Mouse (Mus musculus) CH12.LX (cell line): ENCODE data around the gene Krtap31-2. TPM values are rescaled to one million over a fixed set of nuclear protein-coding genes. Genes with fewer than 3 reads are reported as not detected.

Source experiments
- DNase-seq: peaks from one replicate; pipeline ENCODE4 v3.0.0-alpha.2; 2013; ENCODE audit errors: extremely low read depth
- H3K27ac ChIP-seq: 2 replicates; pipeline ENCODE4 v1.5.1; 2012; ENCODE audit warnings: low read depth, mild to moderate bottlenecking, control low read depth, moderate library complexity; ENCODE audit not compliant: insufficient read depth
- H3K27me3 ChIP-seq: replicated peaks from 2 replicates; pipeline ENCODE3; 2012; ENCODE audit warnings: inconsistent platforms
- H3K36me3 ChIP-seq, 2 experiments: replicated peaks in 1 of 2; 2 replicates each; pipeline versions ENCODE3 to v1.6.1; 2012; ENCODE audit warnings: inconsistent platforms in 1 of 2, low read length in 1 of 2, mild to moderate bottlenecking in 1 of 2, mixed read lengths in 1 of 2, moderate library complexity in 1 of 2; ENCODE audit not compliant: control insufficient read depth in 1 of 2, insufficient read depth in 1 of 2
- H3K4me1 ChIP-seq, 2 experiments: 2 replicates each; pipeline ENCODE4 v1.6.1; 2012; ENCODE audit warnings: inconsistent platforms in 1 of 2, moderate library complexity in 1 of 2; ENCODE audit not compliant: insufficient read depth in 2 of 2, control insufficient read depth in 1 of 2
- H3K4me2 ChIP-seq: 2 replicates; pipeline ENCODE4 v1.6.1; 2012; ENCODE audit warnings: low read depth, mild to moderate bottlenecking, control low read depth; ENCODE audit not compliant: poor library complexity, insufficient read depth, severe bottlenecking
- H3K4me3 ChIP-seq, 3 experiments: fragments of 150-350 bp in 1 of 3; sonication (generic) in 1 of 3; replicated peaks in 1 of 3; 2 replicates each; pipeline versions ENCODE3 to v1.5.1; 2011 to 2012; ENCODE audit warnings: low read depth in 2 of 3, low read length in 2 of 3, mild to moderate bottlenecking in 2 of 3, moderate library complexity in 2 of 3, control low read depth in 1 of 3, improper control_type of control experiment in 1 of 3, inconsistent platforms in 1 of 3, mixed read lengths in 1 of 3; ENCODE audit not compliant: poor library complexity in 1 of 3
- H3K79me2 ChIP-seq: replicated peaks from 2 replicates; pipeline ENCODE4 v1.6.1; 2012; ENCODE audit warnings: mild to moderate bottlenecking, moderate library complexity; ENCODE audit not compliant: control insufficient read depth, poor library complexity, insufficient read depth, severe bottlenecking; ENCODE audit errors: extremely low read depth
- H3K9ac ChIP-seq: 2 replicates; pipeline ENCODE4 v1.6.1; 2012; ENCODE audit warnings: low read depth, mild to moderate bottlenecking, control low read depth, moderate library complexity; ENCODE audit not compliant: insufficient read depth
- H3K9me3 ChIP-seq: replicated peaks from 2 replicates; pipeline ENCODE3; 2012; ENCODE audit warnings: low read length, inconsistent platforms, mixed read lengths
- BHLHE40 ChIP-seq: IDR thresholded peaks from 2 replicates; pipeline ENCODE4 v1.6.1; 2011; ENCODE audit warnings: mild to moderate bottlenecking, low read depth, low read length, improper control_type of control experiment
- CHD1 ChIP-seq: IDR thresholded peaks from 2 replicates; pipeline ENCODE4 v1.6.1; 2012; ENCODE audit warnings: low read depth, low read length, improper control_type of control experiment, inconsistent platforms
- CHD2 ChIP-seq: IDR thresholded peaks from 2 replicates; pipeline ENCODE4 v1.6.1; 2011; ENCODE audit warnings: low read length, improper control_type of control experiment
- CTCF ChIP-seq, 2 experiments: IDR thresholded peaks in 1 of 2; conservative IDR thresholded peaks in 1 of 2; 2 replicates each; pipeline ENCODE4 v1.5.1; 2011 to 2012; ENCODE audit warnings: low read depth in 2 of 2, low read length in 2 of 2, improper control_type of control experiment in 1 of 2, inconsistent platforms in 1 of 2, mild to moderate bottlenecking in 1 of 2, moderate library complexity in 1 of 2
- ELF1 ChIP-seq: IDR thresholded peaks from 2 replicates; pipeline ENCODE4 v1.6.1; 2014; ENCODE audit warnings: low read depth, mild to moderate bottlenecking, inconsistent platforms, low read length, improper control_type of control experiment
- EP300 ChIP-seq: IDR thresholded peaks from 2 replicates; pipeline ENCODE4 v1.6.1; 2011; ENCODE audit warnings: low read length, improper control_type of control experiment
- ETS1 ChIP-seq: conservative IDR thresholded peaks from 2 replicates; pipeline ENCODE4 v1.6.1; 2012; ENCODE audit warnings: low read depth, mild to moderate bottlenecking, inconsistent platforms, low read length, improper control_type of control experiment, moderate library complexity
- GABPA ChIP-seq: IDR thresholded peaks from 2 replicates; pipeline ENCODE4 v1.6.1; 2012; ENCODE audit warnings: low read depth, low read length, improper control_type of control experiment, inconsistent platforms; ENCODE audit not compliant: insufficient replicate concordance
- IRF4 ChIP-seq: IDR thresholded peaks from 2 replicates; pipeline ENCODE4 v1.6.1; 2014; ENCODE audit warnings: low read depth, mild to moderate bottlenecking, inconsistent platforms, low read length, improper control_type of control experiment
- JUN ChIP-seq: IDR thresholded peaks from 2 replicates; pipeline ENCODE4 v1.6.1; 2011; ENCODE audit warnings: low read depth, mild to moderate bottlenecking, low read length, improper control_type of control experiment, moderate library complexity; ENCODE audit not compliant: insufficient read depth
- KAT2A ChIP-seq: IDR thresholded peaks from 2 replicates; pipeline ENCODE4 v1.6.1; 2012; ENCODE audit warnings: low read length, improper control_type of control experiment, inconsistent platforms; ENCODE audit not compliant: insufficient replicate concordance
- MAFK ChIP-seq: IDR thresholded peaks from 2 replicates; pipeline ENCODE4 v1.6.1; 2011; ENCODE audit warnings: low read length, improper control_type of control experiment; ENCODE audit not compliant: insufficient replicate concordance
- MAX ChIP-seq: IDR thresholded peaks from 2 replicates; pipeline ENCODE4 v1.6.1; 2011; ENCODE audit warnings: low read length, improper control_type of control experiment
- MEF2A ChIP-seq: IDR thresholded peaks from 2 replicates; pipeline ENCODE4 v1.6.1; 2014; ENCODE audit warnings: low read depth, mild to moderate bottlenecking, inconsistent platforms, low read length, improper control_type of control experiment, borderline replicate concordance
- PAX5 ChIP-seq: IDR thresholded peaks from 2 replicates; pipeline ENCODE4 v1.6.1; 2012; ENCODE audit warnings: low read length, inconsistent platforms, mixed read lengths
- POLR2A ChIP-seq: IDR thresholded peaks from 2 replicates; pipeline ENCODE4 v1.6.1; 2011; ENCODE audit warnings: low read depth, mild to moderate bottlenecking, improper control_type of control experiment, low read length
- RAD21 ChIP-seq: IDR thresholded peaks from 2 replicates; pipeline ENCODE4 v1.6.1; 2011; ENCODE audit warnings: low read depth, mild to moderate bottlenecking, low read length, improper control_type of control experiment, moderate library complexity
- RCOR1 ChIP-seq: conservative IDR thresholded peaks from 2 replicates; pipeline ENCODE4 v1.6.1; 2012; ENCODE audit warnings: low read depth, mild to moderate bottlenecking, inconsistent platforms, low read length, improper control_type of control experiment
- SMC3 ChIP-seq: IDR thresholded peaks from 2 replicates; pipeline ENCODE4 v1.6.1; 2011; ENCODE audit warnings: low read depth, low read length, improper control_type of control experiment
- UBTF ChIP-seq: IDR thresholded peaks from 2 replicates; pipeline ENCODE4 v1.6.1; 2012; ENCODE audit warnings: low read depth, mild to moderate bottlenecking, inconsistent platforms, low read length, improper control_type of control experiment, moderate library complexity
- USF1 ChIP-seq: IDR thresholded peaks from 2 replicates; pipeline ENCODE4 v1.6.1; 2014; ENCODE audit warnings: low read depth, mild to moderate bottlenecking, inconsistent platforms, low read length, improper control_type of control experiment
- ZC3H11A ChIP-seq: IDR thresholded peaks from 2 replicates; pipeline ENCODE4 v1.6.1; 2012; ENCODE audit warnings: low read depth, mild to moderate bottlenecking, inconsistent platforms, low read length, improper control_type of control experiment
- ZKSCAN1 ChIP-seq: IDR thresholded peaks from 2 replicates; pipeline ENCODE4 v1.6.1; 2012; ENCODE audit warnings: low read depth, inconsistent platforms, low read length, improper control_type of control experiment, borderline replicate concordance
- ZMIZ1 ChIP-seq: IDR thresholded peaks from 2 replicates; pipeline ENCODE4 v1.6.1; 2012; ENCODE audit warnings: low read depth, mild to moderate bottlenecking, inconsistent platforms, low read length, improper control_type of control experiment
- dilution Hi-C: fragments of 300-500 bp; cut with MboI; formaldehyde crosslinking; loops from 2 replicates; pipeline ENCODE4 v1.14.3; 2020; ENCODE audit warnings: low sequenced_read_pairs; ENCODE audit not compliant: extremely low pct_unique_long_range_greater_than_20kb, extremely low pct_ligation_motif_present
- in situ Hi-C: fragments of 300-500 bp; cut with MboI; formaldehyde crosslinking; loops from 3 replicates; pipeline ENCODE4 v1.14.3; 2019; ENCODE audit warnings: low sequenced_read_pairs, low pct_ligation_motif_present, low pct_unique_long_range_greater_than_20kb, mixed read lengths
- polyA plus RNA-seq: library from polyadenylated mRNA; unstranded; fragments of >175 nt; gene quantifications from 2 replicates; pipeline ENCODE4 v1.2.1, GENCODE M21; 2012; ENCODE audit warnings: low read depth; ENCODE audit not compliant: insufficient read length
- total RNA-seq, 2 experiments: library from RNA; depleted of rRNA; stranded (reverse); fragments of 300-350 nt in 1 of 2; fragments of >200 nt in 1 of 2; gene quantifications; 2 replicates each; pipeline ENCODE4 v1.2.3; 2012 to 2014

The Krtap31-2 gene
- total and polyA plus RNA-seq, 3 experiments = not detected

DNA sequence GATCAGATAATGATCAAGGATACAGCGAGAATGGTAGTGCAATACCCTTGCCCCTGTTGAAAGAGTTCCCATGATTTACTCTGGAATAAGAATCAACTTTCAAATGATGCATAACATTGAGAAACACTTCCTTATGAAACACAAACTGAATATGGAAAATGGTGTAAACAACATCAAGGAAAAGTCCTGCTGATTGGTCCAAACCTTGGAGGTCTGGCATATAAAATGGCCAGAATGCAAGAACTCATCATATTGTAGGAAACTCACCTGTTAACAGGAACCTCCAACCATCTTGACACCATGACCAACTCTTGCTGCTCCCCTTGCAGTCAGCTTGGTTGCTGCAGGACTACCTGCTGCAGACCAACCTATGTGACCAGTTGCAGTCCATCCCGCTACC, 12.1 kb downstream of the Krtap31-2 start, which contains the start of gene Krtap9-5:
Krtap9-5 (plus strand) TSS at position 301 of the 400 bp plus-strand sequence.
- no peak within 1 kb of the TSS for H3K4me2 ChIP-seq
- no peaks in the 10 kb centered on the region for H3K4me1 ChIP-seq
- no peak for DNase-seq
- dilution Hi-C loops = no loop called here
- peaks cover 51% of the 10 kb centered on the region for H3K27me3 ChIP-seq
- peaks cover 6% of the 10 kb centered on the region for H3K9me3 ChIP-seq
- no peak within 1 kb of the TSS for H3K4me3 ChIP-seq
- no peak within 1 kb of the TSS for H3K9ac ChIP-seq
- H3K27ac ChIP-seq = no peak within 1 kb of the TSS
- no peaks in the 10 kb centered on the region for H3K79me2 ChIP-seq
- no peaks in the 10 kb centered on the region for H3K36me3 ChIP-seq
- no peak for TF ChIP-seq CHD1
- TF ChIP-seq MEF2A = no peak
- TF ChIP-seq SMC3 = no peak
- no peak for TF ChIP-seq JUN
- no peak for TF ChIP-seq PAX5
- TF ChIP-seq CHD2 = no peak
- TF ChIP-seq ELF1 = no peak
- TF ChIP-seq IRF4 = no peak
- no peak for TF ChIP-seq POLR2A
- no peak for TF ChIP-seq RCOR1
- TF ChIP-seq USF1 = no peak
- no peak for TF ChIP-seq UBTF
- in situ Hi-C loops = no loop called here

DNA sequence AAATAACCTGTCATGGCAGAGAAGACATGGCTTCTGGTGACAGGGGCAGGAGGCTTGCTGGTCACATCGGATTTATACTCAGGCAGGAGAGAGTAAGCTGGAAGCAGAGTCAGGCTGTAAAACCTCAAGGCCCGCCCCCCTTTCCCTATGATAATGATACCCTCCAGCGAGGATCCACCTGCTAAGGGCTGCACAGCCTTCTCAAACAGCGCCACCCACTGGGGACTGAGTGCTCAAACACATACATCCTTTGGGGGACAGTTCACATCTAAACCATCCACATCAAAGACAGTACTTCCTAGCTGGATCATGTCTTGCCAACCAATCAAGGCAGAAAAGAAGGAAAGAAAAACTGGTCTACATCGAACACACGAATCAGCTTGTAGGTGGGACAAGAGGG, 28.1 kb downstream of the Krtap31-2 start:
- H3K9me3 ChIP-seq = no peaks in the 10 kb centered on the region
- H3K9ac ChIP-seq = no peak overlapping the region
- in situ Hi-C loops = no loop called here
- no peak overlapping the region for H3K4me2 ChIP-seq
- no peak overlapping the region for H3K4me3 ChIP-seq
- H3K36me3 ChIP-seq = no peaks in the 10 kb centered on the region
- dilution Hi-C loops = no loop called here
- H3K79me2 ChIP-seq = no peaks in the 10 kb centered on the region; the same call in 1 of the 2 replicates
- H3K27me3 ChIP-seq = peaks cover 86% of the 10 kb centered on the region
- peak; percentile 12 for DNase-seq
- no peak overlapping the region for H3K27ac ChIP-seq
- H3K4me1 ChIP-seq = no peaks in the 10 kb centered on the region
- TF ChIP-seq EP300 (no peak), ZC3H11A (no peak), SMC3 (peak; percentile 28), RAD21 (peak; percentile 35), CTCF (conservative IDR thresholded peaks at IDR 0.05 in 1 of 2, IDR thresholded peaks at IDR 0.05 in 1 of 2; ENCODE audit: low read depth in 2 of 2, low read length in 2 of 2) (peak; percentile 17 to 58; a peak in 3 of 4 replicates)

DNA sequence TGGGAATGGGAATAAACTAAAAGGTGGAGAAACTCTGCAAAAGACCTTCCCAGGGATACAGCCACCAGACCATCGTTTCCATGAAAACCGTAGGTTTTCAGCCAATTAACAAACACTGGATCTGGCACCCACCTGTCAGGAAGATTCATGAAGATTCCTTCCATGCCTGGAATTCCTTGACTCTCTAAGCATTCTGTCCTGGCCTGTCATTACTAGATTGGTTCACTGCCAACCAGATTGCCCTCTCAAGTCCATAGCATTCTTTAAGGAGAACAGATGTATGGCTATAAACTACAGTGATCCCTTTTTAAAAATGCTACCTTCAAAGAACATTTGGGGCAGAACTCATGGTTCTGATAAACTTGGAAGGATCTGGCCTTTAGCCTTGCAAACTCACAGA, 29.9 kb downstream of the Krtap31-2 start:
- TF ChIP-seq MAFK = no peak
- no peak for TF ChIP-seq IRF4
- no peak for TF ChIP-seq CTCF (conservative IDR thresholded peaks at IDR 0.05 in 1 of 2, IDR thresholded peaks at IDR 0.05 in 1 of 2; ENCODE audit: low read depth in 2 of 2, low read length in 2 of 2)
- no peak for TF ChIP-seq CHD1
- TF ChIP-seq MAX = no peak
- no peak for TF ChIP-seq GABPA
- no peak for TF ChIP-seq ZMIZ1
- no peak for TF ChIP-seq CHD2
- no peak for TF ChIP-seq KAT2A
- TF ChIP-seq MEF2A = no peak
- no peak for TF ChIP-seq BHLHE40
- TF ChIP-seq ETS1 = no peak
- TF ChIP-seq ZKSCAN1 = no peak
- TF ChIP-seq, all 38 proteins: peak for 0
- H3K27me3 ChIP-seq = peaks cover 82% of the 10 kb centered on the region
- H3K27ac ChIP-seq = no peak overlapping the region
- no peak overlapping the region for H3K9ac ChIP-seq
- no peaks in the 10 kb centered on the region; the same call in 1 of the 2 replicates for H3K79me2 ChIP-seq
- no peaks in the 10 kb centered on the region for H3K4me1 ChIP-seq
- dilution Hi-C loops = no loop called here
- H3K36me3 ChIP-seq = no peaks in the 10 kb centered on the region
- H3K9me3 ChIP-seq = no peaks in the 10 kb centered on the region
- in situ Hi-C loops = no loop called here
- no peak overlapping the region for H3K4me2 ChIP-seq
- H3K4me3 ChIP-seq = no peak overlapping the region
- DNase-seq = no peak
